Mouse (Mus musculus) bone marrow, adult 2 months (tissue): ENCODE results near the gene Olfr222. TPM values are rescaled to one million over a fixed set of nuclear protein-coding genes. Genes with fewer than 3 reads are reported as not detected.
"Not testable (repeated sequence)": the region's sequence is repeated elsewhere in the genome, so short reads cannot be mapped to it uniquely, and the experiment has no call there.

Source experiments
- H3K27ac ChIP-seq: fragments of 200-500 bp; 2 replicates; pipeline ENCODE4 v1.5.1; 2012; ENCODE audit warnings: low read depth, mild to moderate bottlenecking, control low read depth, inconsistent platforms, low read length; ENCODE audit not compliant: control insufficient read depth, poor library complexity, insufficient read depth
- H3K4me1 ChIP-seq: fragments of 200-500 bp; 2 replicates; pipeline ENCODE4 v1.6.1; 2011; ENCODE audit warnings: low read length; ENCODE audit not compliant: control insufficient read depth, insufficient read depth
- H3K4me3 ChIP-seq: fragments of 200-500 bp; replicated peaks from 2 replicates; pipeline ENCODE3; 2011; ENCODE audit warnings: mild to moderate bottlenecking, low read depth, low read length, control low read depth; ENCODE audit not compliant: control insufficient read depth
- CTCF ChIP-seq: fragments of 200-500 bp; IDR thresholded peaks from 2 replicates; pipeline ENCODE4 v1.5.1; 2011; ENCODE audit warnings: low read length, control low read depth; ENCODE audit not compliant: control insufficient read depth, insufficient read depth
- POLR2A ChIP-seq: fragments of 200-500 bp; IDR thresholded peaks from 2 replicates; pipeline ENCODE4 v1.6.1; 2011; ENCODE audit warnings: low read depth, mild to moderate bottlenecking, control low read depth, low read length, borderline replicate concordance; ENCODE audit not compliant: control insufficient read depth
- WGBS: fragments of 180-500 bp; shearing (Covaris S2); methylation state at CpG from one replicate; pipeline ENCODE4 v1.1.7; 2018; 5-methylcytosine and 5-hydroxymethylcytosine counted together
- polyA plus RNA-seq: library from polyadenylated mRNA; stranded (reverse); fragments of >200 nt; gene quantifications from 2 replicates; pipeline ENCODE4 v1.2.4, GENCODE M21; 2011; ENCODE audit warnings: low replicate concordance; ENCODE audit not compliant: missing spikeins, insufficient read depth, insufficient read length

Gene Olfr222
- polyA plus RNA-seq, result not detected in 2 replicates

DNA sequence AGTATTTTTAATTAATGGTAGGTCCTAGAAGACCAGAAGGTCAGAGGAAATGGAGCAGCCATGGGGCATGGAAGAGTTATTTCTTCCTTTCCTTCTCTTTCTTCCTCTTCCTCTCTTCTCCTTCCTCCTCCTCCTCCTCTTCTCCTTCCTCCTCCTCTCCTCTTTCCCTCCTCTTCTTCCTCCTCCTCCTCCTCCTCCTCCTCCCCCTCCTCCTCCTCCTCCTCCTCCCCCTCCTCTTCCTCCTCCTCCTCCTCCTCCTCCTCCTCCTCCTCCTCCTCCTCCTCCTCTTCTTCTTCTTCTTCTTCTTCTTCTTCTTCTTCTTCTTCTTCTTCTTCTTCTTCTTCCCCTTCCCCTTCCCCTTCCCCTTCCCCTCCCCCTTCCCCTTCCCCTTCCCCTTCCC lies at the start of gene Olfr222:
Gene Olfr222, minus strand, starts transcription at position 101 of the 400 bp plus-strand sequence.
- H3K4me3 ChIP-seq, H3K27ac ChIP-seq, H3K4me1 ChIP-seq: not testable (repeated sequence)

DNA sequence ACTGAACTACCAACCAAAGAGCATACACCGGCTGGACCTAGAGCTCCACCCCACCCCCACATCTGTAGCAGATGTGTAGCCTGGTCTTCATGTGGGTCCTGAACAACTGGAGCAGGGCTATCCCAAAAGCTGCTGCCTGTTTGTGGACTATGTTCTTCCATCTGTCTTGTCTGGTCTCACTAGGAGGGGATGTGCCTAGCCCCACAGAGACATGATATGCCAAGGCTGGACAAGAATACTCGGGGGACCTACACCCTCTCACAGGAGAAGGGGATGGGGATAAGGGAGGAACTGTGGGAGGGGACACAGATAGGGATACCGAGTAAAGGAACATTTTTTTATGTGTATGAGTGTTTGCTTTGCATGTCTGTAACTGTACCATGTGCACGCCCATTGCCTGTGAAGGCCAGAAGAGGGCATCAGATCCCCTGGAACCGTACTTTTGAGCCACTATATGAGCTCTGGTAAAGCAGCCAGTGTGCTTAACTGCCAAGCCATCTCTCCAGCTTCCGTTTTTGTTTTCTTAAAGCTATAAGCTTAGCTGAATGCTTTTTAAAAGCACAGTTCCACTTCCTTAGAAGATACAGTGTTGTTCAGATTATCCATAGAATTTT lies 48.1 kb upstream of the Olfr222 start:
- no peak for TF ChIP-seq POLR2A
- peak; percentile 67 for TF ChIP-seq CTCF
- WGBS, result 20% methylated on average over 6 of the region's 6 CpGs
- Histone ChIP-seq H3K27ac (no peak overlapping the region), H3K4me3 (no peak overlapping the region), H3K4me1 (peaks cover 1% of the 10 kb centered on the region; the same call in 1 of the 2 replicates)

DNA sequence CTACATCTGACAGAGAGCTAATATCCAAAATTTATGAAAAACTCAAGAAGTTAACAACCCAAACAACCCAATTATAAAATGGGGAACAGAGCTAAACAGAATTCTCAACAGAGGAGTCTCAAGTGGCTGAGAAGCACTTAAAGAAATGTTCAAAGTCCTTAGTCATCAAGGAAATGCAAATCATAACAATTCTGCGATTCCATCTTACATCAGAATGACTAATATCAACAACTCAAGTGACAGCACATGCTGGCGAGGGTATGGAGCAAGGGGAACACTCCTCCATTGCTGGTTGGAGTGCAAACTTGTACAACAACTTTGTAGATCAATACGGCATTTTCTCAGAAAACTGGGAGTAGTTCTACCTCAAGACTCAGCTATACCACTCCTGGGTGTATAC lies 46.2 kb upstream of the Olfr222 start:
- TF ChIP-seq CTCF, result no peak
- TF ChIP-seq POLR2A, result no peak
- 44% methylated on average over 3 of the region's 3 CpGs for WGBS
- no peaks in the 10 kb centered on the region; the same call in 1 of the 2 replicates for H3K4me1 ChIP-seq
- H3K27ac ChIP-seq, result no peak overlapping the region
- no peak overlapping the region for H3K4me3 ChIP-seq

DNA sequence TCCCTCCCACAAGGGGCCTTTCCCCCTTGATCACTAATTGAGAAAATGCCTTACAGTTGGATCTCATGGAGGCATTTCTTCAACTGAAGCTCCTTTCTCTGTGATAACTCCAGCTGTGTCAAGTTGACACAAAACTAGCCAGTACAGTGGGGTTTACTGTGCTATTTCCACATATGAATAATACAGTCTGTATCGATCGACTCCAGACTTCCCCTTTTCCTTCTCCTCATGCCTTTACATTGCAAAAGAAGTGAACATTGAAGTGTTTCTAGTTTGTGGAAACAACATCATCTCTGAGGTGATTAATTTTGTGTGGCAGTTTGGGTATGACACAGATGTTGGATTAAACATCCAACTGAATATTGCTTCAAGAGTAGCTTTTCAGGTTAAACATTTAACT lies 41.0 kb upstream of the Olfr222 start:
- not testable (repeated sequence) for H3K4me3 ChIP-seq, H3K4me1 ChIP-seq, H3K27ac ChIP-seq
- WGBS, result 10% methylated on average over 2 of the region's 2 CpGs

DNA sequence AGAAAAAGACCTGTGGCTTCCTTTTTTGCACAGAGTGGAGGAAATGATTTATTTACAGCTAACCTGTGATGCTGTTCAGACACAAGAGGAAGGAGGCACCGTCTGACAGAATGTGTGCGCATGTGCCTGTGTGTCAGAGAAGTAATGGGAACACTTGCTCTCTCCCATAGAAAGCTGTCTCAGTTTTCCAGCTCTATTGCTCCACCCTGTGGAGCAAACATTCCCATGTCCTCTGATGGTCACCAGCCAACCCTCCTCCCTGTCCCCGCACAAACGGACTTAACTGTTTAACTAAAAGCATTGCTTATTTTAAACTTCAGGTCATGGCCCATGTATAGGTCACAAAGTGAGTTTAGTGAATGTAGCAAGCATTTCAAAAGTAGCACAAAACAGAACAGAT lies 38.1 kb upstream of the Olfr222 start:
- H3K4me1 ChIP-seq, result no peaks in the 10 kb centered on the region
- 53% methylated on average over 4 of the region's 4 CpGs for WGBS
- no peak for TF ChIP-seq POLR2A
- TF ChIP-seq CTCF, result no peak
- H3K4me3 ChIP-seq, result no peak overlapping the region
- H3K27ac ChIP-seq, result no peak overlapping the region

DNA sequence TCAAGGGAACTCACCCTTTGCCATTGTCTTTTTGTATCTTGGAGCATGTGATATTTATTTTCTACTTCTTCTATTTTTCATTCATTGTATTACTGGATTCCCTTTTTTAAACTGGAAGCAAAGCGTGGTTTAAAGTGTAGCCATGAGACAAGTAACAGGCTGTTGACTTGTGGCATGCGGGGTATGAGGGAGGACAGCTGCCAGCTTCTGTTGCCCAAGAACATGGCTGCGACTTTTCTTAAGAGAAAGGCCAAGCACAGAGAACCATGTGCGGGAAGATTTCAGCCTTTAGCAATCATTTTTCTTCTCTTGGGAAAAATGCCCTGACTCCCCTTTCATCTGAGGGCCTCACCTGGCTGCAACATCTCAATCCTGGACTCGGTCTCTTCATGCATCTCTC lies 35.6 kb upstream of the Olfr222 start:
- no peaks in the 10 kb centered on the region for H3K4me1 ChIP-seq
- TF ChIP-seq POLR2A, result no peak
- 65% methylated on average over 5 of the region's 5 CpGs for WGBS
- no peak overlapping the region for H3K4me3 ChIP-seq
- H3K27ac ChIP-seq, result no peak overlapping the region

DNA sequence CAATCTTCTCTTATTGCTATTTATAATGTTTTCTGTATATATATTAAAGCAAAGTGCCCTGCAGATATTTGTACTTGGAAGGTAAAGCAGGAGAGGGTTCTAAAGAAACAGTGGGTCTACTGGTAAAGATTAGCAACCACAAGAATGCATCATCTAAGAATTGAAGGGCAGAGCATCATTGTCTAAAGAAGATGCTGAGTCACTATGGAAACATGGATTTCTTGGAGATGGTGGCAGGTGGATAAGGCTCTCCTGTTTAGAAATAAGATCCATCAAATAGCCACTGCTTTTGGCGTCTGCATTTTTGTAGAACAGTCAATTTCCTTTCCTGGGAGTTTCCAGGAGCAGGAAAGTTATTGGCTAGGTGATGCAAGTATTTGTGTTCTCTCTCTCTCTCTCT lies 26.3 kb upstream of the Olfr222 start:
- TF ChIP-seq CTCF (no peak), POLR2A (no peak)
- no peak overlapping the region for H3K27ac ChIP-seq
- no peak overlapping the region for H3K4me3 ChIP-seq
- 43% methylated on average over 1 of the region's 1 CpGs for WGBS
- H3K4me1 ChIP-seq, result no peaks in the 10 kb centered on the region

DNA sequence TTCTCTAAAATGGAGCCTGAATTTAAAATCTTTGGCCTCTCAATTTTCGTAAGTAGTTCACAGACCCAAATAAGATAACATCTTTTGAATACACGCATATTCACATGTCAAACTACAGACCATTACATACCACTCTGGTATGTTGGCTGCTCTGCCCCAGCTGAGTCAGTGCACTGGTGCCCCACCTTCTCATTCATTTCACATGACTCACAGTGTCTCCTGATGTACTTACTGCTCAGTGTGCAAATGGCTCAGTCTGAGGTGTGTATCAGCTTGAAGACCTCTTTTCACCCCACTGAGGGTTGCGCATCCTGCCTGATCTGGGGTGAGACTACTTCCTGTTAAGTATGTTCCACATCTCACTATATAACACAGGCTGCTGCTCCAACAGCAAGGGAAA lies 24.8 kb upstream of the Olfr222 start:
- no peaks in the 10 kb centered on the region for H3K4me1 ChIP-seq
- H3K4me3 ChIP-seq, result no peak overlapping the region
- WGBS, result 73% methylated on average over 3 of the region's 3 CpGs
- no peak overlapping the region for H3K27ac ChIP-seq
- TF ChIP-seq POLR2A (no peak), CTCF (no peak)

DNA sequence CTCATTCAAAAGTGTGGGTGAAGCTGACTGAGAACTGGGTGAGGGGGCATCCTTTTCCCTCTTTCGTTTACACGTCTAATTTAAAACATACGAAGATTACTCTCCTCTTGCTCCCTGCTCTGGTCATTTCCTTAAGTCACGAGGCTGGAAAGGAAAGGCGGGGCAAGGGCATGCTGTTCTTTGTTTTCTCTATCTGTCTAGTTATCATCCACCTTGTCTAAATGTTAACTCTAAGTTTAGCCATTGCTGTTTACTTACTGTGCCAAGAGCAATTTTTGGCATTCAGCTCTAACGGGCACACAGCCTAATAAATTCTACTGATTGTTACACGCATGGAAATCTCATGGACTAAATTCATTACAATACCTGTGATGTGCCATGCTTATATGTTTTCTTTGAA lies 23.2 kb upstream of the Olfr222 start:
- H3K27ac ChIP-seq, result no peak overlapping the region
- no peaks in the 10 kb centered on the region for H3K4me1 ChIP-seq
- TF ChIP-seq POLR2A (no peak), CTCF (no peak)
- H3K4me3 ChIP-seq, result no peak overlapping the region
- WGBS, result 53% methylated on average over 7 of the region's 7 CpGs
